Mouse (Mus musculus) kidney, embryonic 16.5 days (tissue): Measurements from ENCODE around the gene Slc25a41. TPM values are rescaled to one million over a fixed set of nuclear protein-coding genes. Genes with fewer than 3 reads are reported as not detected.
"Not testable (repeated sequence)": the region's sequence is repeated elsewhere in the genome, so short reads cannot be mapped to it uniquely, and the experiment has no call there.

Experiments
- ATAC-seq: fragments of 200-750 bp; cut with Nextera tagmentation; 2 replicates; pipeline ENCODE4 v1.8.0; 2017; ENCODE audit warnings: moderate TSS enrichment; ENCODE audit not compliant: low FRiP score, low TSS enrichment
- H3K27ac ChIP-seq: fragments of 300-500 bp; sonication (generic); 2 replicates; pipeline ENCODE4 v1.5.1; 2014; ENCODE audit warnings: low read length
- H3K27me3 ChIP-seq: fragments of 300-500 bp; sonication (generic); 2 replicates; pipeline ENCODE4 v1.6.1; 2014; ENCODE audit warnings: low read length, control low read depth, mixed read lengths; ENCODE audit not compliant: insufficient read depth
- H3K36me3 ChIP-seq: fragments of 300-500 bp; sonication (generic); 2 replicates; pipeline ENCODE4 v1.6.1; 2014; ENCODE audit warnings: low read length, control low read depth, mixed read lengths; ENCODE audit not compliant: insufficient read depth
- H3K4me1 ChIP-seq: fragments of 300-500 bp; sonication (generic); 2 replicates; pipeline ENCODE4 v1.6.1; 2014; ENCODE audit warnings: low read length, control low read depth, mixed read lengths; ENCODE audit not compliant: insufficient read depth
- H3K4me2 ChIP-seq: fragments of 300-500 bp; sonication (generic); replicated peaks from 2 replicates; pipeline ENCODE4 v1.6.1; 2014; ENCODE audit warnings: low read depth, low read length
- H3K4me3 ChIP-seq: fragments of 300-500 bp; sonication (generic); 2 replicates; pipeline ENCODE4 v1.5.1; 2014; ENCODE audit warnings: mild to moderate bottlenecking, low read length
- H3K9ac ChIP-seq: fragments of 300-500 bp; sonication (generic); replicated peaks from 2 replicates; pipeline ENCODE4 v1.6.1; 2014; ENCODE audit warnings: low read length
- H3K9me3 ChIP-seq: fragments of 300-500 bp; sonication (generic); 2 replicates; pipeline ENCODE4 v1.6.1; 2016; ENCODE audit warnings: low read length, control low read depth
- WGBS: fragments of 180-500 bp; shearing (Covaris S2); extraction: QIAGEN DNeasy Blood & Tissue Kit; methylation state at CpG from one replicate; pipeline ENCODE4 v1.1.7; 2014; 5-methylcytosine and 5-hydroxymethylcytosine counted together
- polyA plus RNA-seq: library from polyadenylated mRNA; unstranded; fragments of >200 nt; fragmentation: Nextera tagmentation; extraction: Ambion mirVana; gene quantifications from 2 replicates; pipeline ENCODE4 v1.2.1, GENCODE M21; 2015

Gene Slc25a41
- polyA plus RNA-seq, 1 experiment from 2014 or later = not detected

- no peak overlapping the region for H3K9ac ChIP-seq
- H3K4me3 ChIP-seq = no peak overlapping the region
- H3K27me3 ChIP-seq = peaks cover 4% of the 10 kb centered on the region
- peaks cover 11% of the 10 kb centered on the region for H3K4me1 ChIP-seq
- H3K27ac ChIP-seq = no peak overlapping the region
- H3K36me3 ChIP-seq = peaks cover 26% of the 10 kb centered on the region
- no peak for ATAC-seq
- no peak overlapping the region for H3K4me2 ChIP-seq
- H3K9me3 ChIP-seq = no peaks in the 10 kb centered on the region
- WGBS = 88% methylated on average over 3 of the region's 3 CpGs
Measured at GRCm38 (mm10) chr17:57056246-57056645, 14.8 kb upstream of the Slc25a41 start.

- H3K4me3 ChIP-seq, H3K9ac ChIP-seq, ATAC-seq, H3K4me1 ChIP-seq, H3K27ac ChIP-seq, H3K4me2 ChIP-seq, H3K9me3 ChIP-seq, H3K27me3 ChIP-seq: not testable (repeated sequence)
- 93% methylated on average over 4 of the region's 4 CpGs for WGBS
- H3K36me3 ChIP-seq = peaks cover 37% of the 10 kb centered on the region
Measured at GRCm38 (mm10) chr17:57051679-57052078, 10.2 kb upstream of the Slc25a41 start.

GRCm38 (mm10) chr17:57048816-57049215 is 7.4 kb upstream of the Slc25a41 start:
- H3K36me3 ChIP-seq = peaks cover 29% of the 10 kb centered on the region

GRCm38 (mm10) chr17:57047406-57047805 is 6.0 kb upstream of the Slc25a41 start:
- H3K9me3 ChIP-seq = no peaks in the 10 kb centered on the region
- no peaks in the 10 kb centered on the region for H3K27me3 ChIP-seq
- ATAC-seq = 0 out of 2 replicates have a peak, but pooled peaks have one; percentile 24
- 45% methylated on average over 5 of the region's 5 CpGs for WGBS
- no peak overlapping the region for H3K4me2 ChIP-seq
- peaks cover 21% of the 10 kb centered on the region for H3K36me3 ChIP-seq
- no peak overlapping the region for H3K4me3 ChIP-seq
- no peaks in the 10 kb centered on the region; the same call in 1 of the 2 replicates for H3K4me1 ChIP-seq
- no peak overlapping the region for H3K9ac ChIP-seq
- H3K27ac ChIP-seq = no peak overlapping the region

More at GRCm38 (mm10) chr17:57048816-57049215, 7.4 kb upstream of the Slc25a41 start:
- Histone ChIP-seq H3K4me2 (no peak overlapping the region), H3K4me3 (no peak overlapping the region), H3K9me3 (no peaks in the 10 kb centered on the region), H3K4me1 (no peaks in the 10 kb centered on the region; the same call in 1 of the 2 replicates), H3K9ac (no peak overlapping the region), H3K27ac (no peak overlapping the region), H3K27me3 (no peaks in the 10 kb centered on the region)
- no peak for ATAC-seq
- 91% methylated on average over 3 of the region's 3 CpGs for WGBS

GRCm38 (mm10) chr17:57038978-57039377 is 2.5 kb downstream of the Slc25a41 start:
- no peak for ATAC-seq

GRCm38 (mm10) chr17:57032854-57033253 is 8.6 kb downstream of the Slc25a41 start:
- 89% methylated on average over 4 of the region's 4 CpGs for WGBS
- ATAC-seq = no peak
- Histone ChIP-seq H3K27ac (no peak overlapping the region), H3K9me3 (no peaks in the 10 kb centered on the region), H3K4me1 (peaks cover 18% of the 10 kb centered on the region), H3K9ac (no peak overlapping the region; the same call in 1 of the 2 replicates), H3K4me3 (peak overlapping the region; percentile 49; the same call in 1 of the 2 replicates), H3K27me3 (no peaks in the 10 kb centered on the region), H3K36me3 (peaks cover 8% of the 10 kb centered on the region), H3K4me2 (peak overlapping the region; percentile 60)

More at GRCm38 (mm10) chr17:57038978-57039377, 2.5 kb downstream of the Slc25a41 start:
- Histone ChIP-seq H3K4me1 (no peaks in the 10 kb centered on the region), H3K9me3 (no peaks in the 10 kb centered on the region), H3K27me3 (peaks cover 9% of the 10 kb centered on the region), H3K27ac (no peak overlapping the region), H3K4me3 (no peak overlapping the region), H3K4me2 (no peak overlapping the region), H3K9ac (no peak overlapping the region), H3K36me3 (no peaks in the 10 kb centered on the region)
- 47% methylated on average over 8 of the region's 8 CpGs for WGBS

- Histone ChIP-seq H3K27me3 (no peaks in the 10 kb centered on the region), H3K9me3 (no peaks in the 10 kb centered on the region), H3K9ac (peak overlapping the region; percentile 77), H3K36me3 (peaks cover 17% of the 10 kb centered on the region), H3K4me1 (peaks cover 18% of the 10 kb centered on the region), H3K4me3 (peak overlapping the region; percentile 49), H3K4me2 (peak overlapping the region; percentile 60), H3K27ac (peak overlapping the region; percentile 91)
- WGBS = under 1% methylated on average over 38 of the region's 38 CpGs
- ATAC-seq = peak; percentile 97
Measured at GRCm38 (mm10) chr17:57031661-57032420, 9.6 kb downstream of the Slc25a41 start.

GRCm38 (mm10) chr17:57030931-57031660 is 10.4 kb downstream of the Slc25a41 start, which contains the start of gene Khsrp:
Gene Khsrp (minus strand): TSS chr17:57031522.
- peaks cover 24% of the 10 kb centered on the region for H3K36me3 ChIP-seq
- H3K9ac ChIP-seq = peak within 1 kb of the TSS; percentile 100
- H3K4me1 ChIP-seq = peaks cover 18% of the 10 kb centered on the region
- no peaks in the 10 kb centered on the region for H3K27me3 ChIP-seq
- no peak for ATAC-seq
- H3K9me3 ChIP-seq = no peaks in the 10 kb centered on the region
- peak within 1 kb of the TSS; percentile 76 for H3K4me2 ChIP-seq
- 0% methylated on average over 56 of the region's 99 CpGs for WGBS
- peak within 1 kb of the TSS; percentile 91 for H3K4me3 ChIP-seq
- H3K27ac ChIP-seq = peak within 1 kb of the TSS; percentile 94

GRCm38 (mm10) chr17:57029691-57030090 is 11.8 kb downstream of the Slc25a41 start:
- peaks cover 18% of the 10 kb centered on the region for H3K4me1 ChIP-seq
- H3K4me3 ChIP-seq = peak overlapping the region; percentile 91
- ATAC-seq = no peak
- peak overlapping the region; percentile 76 for H3K4me2 ChIP-seq
- peak overlapping the region; percentile 100 for H3K9ac ChIP-seq
- H3K9me3 ChIP-seq = no peaks in the 10 kb centered on the region
- no peak overlapping the region for H3K27ac ChIP-seq
- WGBS = 18% methylated on average over 8 of the region's 8 CpGs
- H3K27me3 ChIP-seq = no peaks in the 10 kb centered on the region
- H3K36me3 ChIP-seq = peaks cover 37% of the 10 kb centered on the region
